Mouse (Mus musculus) ES-E14 (cell line): ENCODE results near the gene Tert.

Experiments
- CHD2 ChIP-seq: IDR thresholded peaks from 2 replicates; pipeline ENCODE4 v1.6.1; 2014; ENCODE audit warnings: mild to moderate bottlenecking, low read depth, low read length, inconsistent platforms
- ZNF384 ChIP-seq: IDR thresholded peaks from 2 replicates; pipeline ENCODE4 v1.6.1; 2012; ENCODE audit warnings: low read depth, low read length, inconsistent platforms

DNA sequence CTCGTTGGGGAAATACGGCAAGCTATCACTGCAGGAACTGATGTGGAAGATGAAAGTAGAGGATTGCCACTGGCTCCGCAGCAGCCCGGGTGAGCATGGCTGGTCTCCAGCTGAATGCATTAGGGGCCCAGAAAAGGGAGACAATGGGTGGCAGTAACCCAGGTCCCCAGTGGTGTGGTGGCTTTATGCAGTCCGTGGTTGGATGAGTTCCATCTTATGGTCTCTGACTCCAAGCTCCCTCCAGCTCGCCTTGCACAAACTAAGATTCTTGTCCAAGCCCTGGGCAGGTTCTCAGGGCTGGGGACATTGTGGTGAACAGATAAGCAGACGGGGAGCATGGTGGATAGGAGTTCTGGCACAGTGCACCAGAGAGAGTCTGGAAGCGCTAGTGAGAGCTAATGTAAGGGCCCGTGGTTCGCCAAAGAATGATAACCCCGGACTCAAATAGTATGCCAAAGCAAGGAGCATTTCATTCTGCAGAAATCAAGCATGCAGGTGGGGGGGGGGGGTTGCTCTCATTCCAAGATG lies 1.9 kb downstream of the Tert start:
- TF ChIP-seq ZNF384 (no peak), CHD2 (no peak)
